Mouse (Mus musculus) left cerebral cortex, postnatal 4 days (tissue): Measurements from ENCODE around the gene Hist1h2bn. TPM values are rescaled to one million over a fixed set of nuclear protein-coding genes. Genes with fewer than 3 reads are reported as not detected.

Experiments
- microRNA-seq: library from miRNA; unstranded; fragments of <30 nt; microRNA quantifications from one replicate; pipeline ENCODE4 v1.2.0, GENCODE M21; 2022
- total RNA-seq, 2 experiments: library from RNA; stranded (reverse); gene quantifications; 2 replicates each; pipeline ENCODE4 v1.2.3; 2021

Hist1h2bn gene
- total RNA-seq, 2 experiments from 2014 or later = 57.6 to 68.8 TPM

Small RNA genes within 50 kb of the gene (microRNA-seq; reads per million reads assigned to microRNA genes)
- not detected for gene Gm44346
- not detected for gene Gm44357
- not detected for gene Gm44367
- not detected for gene Gm44454

Other genes starting within 250 kb of the Hist1h2bn start
- 10 to 100 TPM; 13.7 to 13.9 TPM for gene Zkscan8, start 223.0 kb upstream of the Hist1h2bn start, total RNA-seq
- gene Olfr1366, start 211.3 kb upstream of the Hist1h2bn start, total RNA-seq = not detected
- gene Olfr1535, start 194.2 kb upstream of the Hist1h2bn start, total RNA-seq = not detected
- gene Olfr1364, start 172.4 kb upstream of the Hist1h2bn start, total RNA-seq = not detected
- gene Olfr1362, start 140.1 kb upstream of the Hist1h2bn start, total RNA-seq = not detected
- not detected for gene Olfr11, start 111.6 kb upstream of the Hist1h2bn start, total RNA-seq
- gene Olfr1361, start 90.7 kb upstream of the Hist1h2bn start, total RNA-seq = not detected
- not detected for gene Olfr1360, start 76.7 kb upstream of the Hist1h2bn start, total RNA-seq
- not detected for gene Olfr1359, start 56.0 kb upstream of the Hist1h2bn start, total RNA-seq
- 100 to 1,000 TPM; 112 to 115 TPM for gene Hist1h2bl, start 38.0 kb upstream of the Hist1h2bn start, total RNA-seq
- 100 to 1,000 TPM; 129 to 178 TPM for gene Hist1h2ai, start 37.7 kb upstream of the Hist1h2bn start, total RNA-seq
- 100 to 1,000 TPM; 159 to 180 TPM for gene Hist1h3h, start 36.5 kb upstream of the Hist1h2bn start, total RNA-seq
- gene Hist1h2bm, start 32.1 kb upstream of the Hist1h2bn start, total RNA-seq = 10 to 100 TPM; 34.8 to 37.4 TPM
- gene Hist1h4j, start 19.1 kb upstream of the Hist1h2bn start, total RNA-seq = 10 to 100 TPM; 35.9 to 46.7 TPM
- 100 to 1,000 TPM; 525 to 563 TPM for gene Hist1h4k, start 3.6 kb upstream of the Hist1h2bn start, total RNA-seq
- 10 to 100 TPM; 59.3 to 67.5 TPM for gene Hist1h2ak, start 296 bp upstream of the Hist1h2bn start, total RNA-seq
- gene Hist1h1b, start 26.5 kb downstream of the Hist1h2bn start, total RNA-seq = 10 to 100 TPM; 55.3 to 56.6 TPM
- 100 to 1,000 TPM; 145 to 150 TPM for gene Hist1h3i, start 29.2 kb downstream of the Hist1h2bn start, total RNA-seq
- gene Hist1h2an, start 33.1 kb downstream of the Hist1h2bn start, total RNA-seq = 10 to 100 TPM; 13.0 to 15.8 TPM
- 10 to 100 TPM; 41.6 to 49.7 TPM for gene Hist1h2bp, start 33.3 kb downstream of the Hist1h2bn start, total RNA-seq
- gene Hist1h2bq, start 56.1 kb downstream of the Hist1h2bn start, total RNA-seq = 100 to 1,000 TPM; 108 to 110 TPM
- gene Hist1h2ao, start 56.3 kb downstream of the Hist1h2bn start, total RNA-seq = not detected
- 100 to 1,000 TPM; 320 to 409 TPM for gene Hist1h4m, start 57.6 kb downstream of the Hist1h2bn start, total RNA-seq
- gene Hist1h4n, start 78.1 kb downstream of the Hist1h2bn start, total RNA-seq = 10 to 100 TPM; 34.5 to 43.1 TPM
- gene Hist1h2ap, start 79.4 kb downstream of the Hist1h2bn start, total RNA-seq = 100 to 1,000 TPM; 184 to 208 TPM
- gene Hist1h2br, start 79.6 kb downstream of the Hist1h2bn start, total RNA-seq = 100 to 1,000 TPM; 106 to 108 TPM
- 10 to 100 TPM; 12.1 to 14.0 TPM for gene Zfp184, start 191.0 kb downstream of the Hist1h2bn start, total RNA-seq
- under 1 TPM in 1 of 2 experiments, not detected in 1; 0.12 TPM for gene Pom121l2, start 227.1 kb downstream of the Hist1h2bn start, total RNA-seq